Mouse (Mus musculus): ENCODE results near the gene Frzb. TPM values are rescaled to one million over a fixed set of nuclear protein-coding genes. Genes with fewer than 3 reads are reported as not detected.

Gene Frzb
- polyA plus RNA-seq, 2 experiments: 0.37 to 0.39 TPM

DNA sequence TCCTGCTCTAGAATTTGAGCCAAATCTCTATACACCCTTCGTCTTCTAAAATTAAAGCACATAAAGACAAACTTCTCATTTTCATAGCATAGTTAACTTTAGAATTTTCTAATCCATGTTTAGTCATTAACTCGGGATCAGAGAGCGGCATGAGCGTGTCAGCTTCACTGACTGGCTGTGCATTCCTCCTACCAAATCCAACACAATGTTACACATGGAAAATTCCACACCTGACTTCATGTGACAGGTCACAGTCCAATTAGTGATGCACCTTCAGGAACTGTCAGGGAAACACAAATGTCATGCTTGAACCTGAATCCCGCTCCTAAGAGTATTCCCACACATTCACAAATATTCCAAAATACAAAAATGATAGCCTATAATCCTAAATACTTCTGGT is 24.3 kb downstream of the Frzb start:
- TF ChIP-seq EP300 (IDR thresholded peaks at IDR 0.05; ENCODE audit: low read depth) (no peak), CTCF (IDR thresholded peaks at IDR 0.05; ENCODE audit: low read depth) (no peak)
- no peak overlapping the region for H3K27ac ChIP-seq
- H3K9ac ChIP-seq (replicated peaks): no peak overlapping the region
- no peaks in the 10 kb centered on the region for H3K36me3 ChIP-seq (replicated peaks; ENCODE audit: control insufficient read depth, insufficient read depth, low read depth)
- H3K4me1 ChIP-seq (replicated peaks; ENCODE audit: control insufficient read depth in 2 of 2, insufficient read depth in 2 of 2, low read length in 1 of 2): no peaks in the 10 kb centered on the region
- no peak overlapping the region for H3K4me2 ChIP-seq (ENCODE audit: low read depth)
- no peaks in the 10 kb centered on the region for H3K27me3 ChIP-seq (ENCODE audit: control insufficient read depth, insufficient read depth, low read length)
- ATAC-seq (ENCODE audit: insufficient read depth): no peak
- H3K4me3 ChIP-seq (ENCODE audit: insufficient read depth in 1 of 2, low read depth in 2 of 2, low read length in 2 of 2): no peak overlapping the region
- no peak for DNase-seq (ENCODE audit: low read depth in 3 of 3, low spot score in 3 of 3)
- WGBS (ENCODE audit: insufficient replicate concordance): 70% methylated on average over 5 of the region's 5 CpGs
- H3K9me3 ChIP-seq (ENCODE audit: control insufficient read depth, low read length): no peaks in the 10 kb centered on the region

GRCm38 (mm10) chr2:80421990-80422389 is 25.4 kb downstream of the Frzb start:
- TF ChIP-seq EP300 (IDR thresholded peaks at IDR 0.05; ENCODE audit: low read depth): no peak
- no peak for TF ChIP-seq CTCF (IDR thresholded peaks at IDR 0.05; ENCODE audit: low read depth)
- no peak for ATAC-seq (ENCODE audit: insufficient read depth)
- no peak overlapping the region for H3K4me2 ChIP-seq (ENCODE audit: low read depth)
- 23% methylated on average over 1 of the region's 1 CpGs for WGBS (ENCODE audit: insufficient replicate concordance)
- no peak overlapping the region for H3K27ac ChIP-seq
- H3K36me3 ChIP-seq (replicated peaks; ENCODE audit: control insufficient read depth, insufficient read depth, low read depth): no peaks in the 10 kb centered on the region
- no peaks in the 10 kb centered on the region for H3K4me1 ChIP-seq (replicated peaks; ENCODE audit: control insufficient read depth in 2 of 2, insufficient read depth in 2 of 2, low read length in 1 of 2)
- H3K9me3 ChIP-seq (ENCODE audit: control insufficient read depth, low read length): no peaks in the 10 kb centered on the region
- H3K27me3 ChIP-seq (ENCODE audit: control insufficient read depth, insufficient read depth, low read length): no peaks in the 10 kb centered on the region
- no peak overlapping the region for H3K4me3 ChIP-seq (ENCODE audit: insufficient read depth in 1 of 2, low read depth in 2 of 2, low read length in 2 of 2)
- no peak for DNase-seq (ENCODE audit: low read depth in 3 of 3, low spot score in 3 of 3)
- H3K9ac ChIP-seq (replicated peaks): no peak overlapping the region

GRCm38 (mm10) chr2:80416286-80416685 is 31.1 kb downstream of the Frzb start:
- Histone ChIP-seq H3K27me3 (ENCODE audit: control insufficient read depth, insufficient read depth, low read length) (no peaks in the 10 kb centered on the region), H3K27ac (no peak overlapping the region), H3K36me3 (replicated peaks; ENCODE audit: control insufficient read depth, insufficient read depth, low read depth) (no peaks in the 10 kb centered on the region), H3K4me1 (replicated peaks; ENCODE audit: control insufficient read depth in 2 of 2, insufficient read depth in 2 of 2, low read length in 1 of 2) (no peaks in the 10 kb centered on the region), H3K9me3 (ENCODE audit: control insufficient read depth, low read length) (no peaks in the 10 kb centered on the region), H3K4me3 (ENCODE audit: insufficient read depth in 1 of 2, low read depth in 2 of 2, low read length in 2 of 2) (no peak overlapping the region), H3K4me2 (ENCODE audit: low read depth) (no peak overlapping the region), H3K9ac (replicated peaks) (no peak overlapping the region)
- ATAC-seq (ENCODE audit: insufficient read depth) (no peak), DNase-seq (ENCODE audit: low read depth in 3 of 3, low spot score in 3 of 3) (no peak)
- TF ChIP-seq CTCF (IDR thresholded peaks at IDR 0.05; ENCODE audit: low read depth): no peak
- no peak for TF ChIP-seq EP300 (IDR thresholded peaks at IDR 0.05; ENCODE audit: low read depth)
- WGBS (ENCODE audit: insufficient replicate concordance): 62% methylated on average over 6 of the region's 6 CpGs

GRCm38 (mm10) chr2:80414387-80414786 is 33.0 kb downstream of the Frzb start:
- no peak overlapping the region for H3K27ac ChIP-seq
- H3K36me3 ChIP-seq (replicated peaks; ENCODE audit: control insufficient read depth, insufficient read depth, low read depth): no peaks in the 10 kb centered on the region
- H3K9ac ChIP-seq (replicated peaks): no peak overlapping the region
- 59% methylated on average over 3 of the region's 3 CpGs for WGBS (ENCODE audit: insufficient replicate concordance)
- ATAC-seq (ENCODE audit: insufficient read depth) (no peak), DNase-seq (ENCODE audit: low read depth in 3 of 3, low spot score in 3 of 3) (no peak)
- H3K4me1 ChIP-seq (replicated peaks; ENCODE audit: control insufficient read depth in 2 of 2, insufficient read depth in 2 of 2, low read length in 1 of 2): no peaks in the 10 kb centered on the region
- no peaks in the 10 kb centered on the region for H3K27me3 ChIP-seq (ENCODE audit: control insufficient read depth, insufficient read depth, low read length)
- no peak overlapping the region for H3K4me3 ChIP-seq (ENCODE audit: insufficient read depth in 1 of 2, low read depth in 2 of 2, low read length in 2 of 2)
- no peak overlapping the region for H3K4me2 ChIP-seq (ENCODE audit: low read depth)
- no peaks in the 10 kb centered on the region for H3K9me3 ChIP-seq (ENCODE audit: control insufficient read depth, low read length)
- TF ChIP-seq EP300 (IDR thresholded peaks at IDR 0.05; ENCODE audit: low read depth): no peak
- no peak for TF ChIP-seq CTCF (IDR thresholded peaks at IDR 0.05; ENCODE audit: low read depth)

- Histone ChIP-seq H3K27me3 (ENCODE audit: control insufficient read depth, insufficient read depth, low read length) (no peaks in the 10 kb centered on the region), H3K36me3 (replicated peaks; ENCODE audit: control insufficient read depth, insufficient read depth, low read depth) (no peaks in the 10 kb centered on the region), H3K9ac (replicated peaks) (no peak overlapping the region), H3K4me3 (ENCODE audit: insufficient read depth in 1 of 2, low read depth in 2 of 2, low read length in 2 of 2) (no peak overlapping the region), H3K4me2 (ENCODE audit: low read depth) (no peak overlapping the region), H3K9me3 (ENCODE audit: control insufficient read depth, low read length) (no peaks in the 10 kb centered on the region), H3K27ac (no peak overlapping the region), H3K4me1 (replicated peaks; ENCODE audit: control insufficient read depth in 2 of 2, insufficient read depth in 2 of 2, low read length in 1 of 2) (no peaks in the 10 kb centered on the region)
- 68% methylated on average over 18 of the region's 18 CpGs for WGBS (ENCODE audit: insufficient replicate concordance)
- DNase-seq (ENCODE audit: low read depth in 3 of 3, low spot score in 3 of 3): no peak
- no peak for TF ChIP-seq CTCF (IDR thresholded peaks at IDR 0.05; ENCODE audit: low read depth)
- no peak for TF ChIP-seq EP300 (IDR thresholded peaks at IDR 0.05; ENCODE audit: low read depth)
- ATAC-seq (ENCODE audit: insufficient read depth): no peak
These were observed 34.3 kb downstream of the Frzb start for GRCm38 (mm10) chr2:80413124-80413523.

Measured in liver, embryonic 14.5 days (tissue).